Mouse (Mus musculus) cerebellum, postnatal 25 days (tissue): Measurements from ENCODE around the gene Proca1.

ENCODE experiments used
- DNase-seq, 2 experiments: peaks; one replicate each; pipeline ENCODE4 v3.0.0; 2021; ENCODE audit warnings: mixed read lengths in 2 of 2

The Proca1 gene

DNA sequence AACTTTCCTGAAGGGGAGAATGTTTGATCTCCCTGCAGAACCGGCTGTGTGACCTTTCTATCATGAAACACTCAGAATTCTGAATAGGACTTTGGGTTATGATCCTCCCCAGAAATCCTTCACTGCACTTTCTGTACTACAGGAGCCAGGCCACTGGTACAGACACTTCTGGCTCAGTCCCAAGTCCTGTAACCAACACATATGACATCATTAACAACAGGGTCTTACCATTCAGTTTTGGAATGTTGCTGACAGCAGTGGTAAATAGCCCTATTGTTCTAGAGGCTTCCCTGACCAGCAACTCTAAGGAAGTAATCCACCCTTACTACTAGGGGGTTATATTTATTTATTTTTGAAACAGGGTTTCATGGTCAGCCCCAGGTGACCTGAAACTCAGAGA lies at the start of gene Proca1:
TSS of gene Proca1 (plus strand) at position 280 of the 400 bp plus-strand sequence.
- DNase-seq, result no peak

DNA sequence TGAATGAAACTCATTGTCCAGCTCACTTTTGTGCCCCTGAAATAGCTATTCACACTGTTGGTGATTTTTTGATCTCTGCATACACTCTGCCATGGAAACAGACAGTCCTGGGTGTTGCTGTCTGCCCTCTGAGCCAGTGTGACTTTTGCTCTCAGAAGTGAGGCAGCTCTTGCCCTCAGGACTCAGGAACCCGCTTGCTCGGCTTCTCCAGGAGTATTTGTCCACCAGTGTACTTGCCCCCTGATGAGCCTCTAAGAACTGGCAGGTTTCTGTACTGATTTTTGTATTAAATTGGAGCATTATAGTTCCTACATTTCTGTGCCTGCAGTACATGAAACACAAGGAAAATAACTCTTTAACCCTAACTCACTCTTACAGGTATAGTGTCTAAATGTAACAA lies 49.7 kb upstream of the Proca1 start:
- DNase-seq, result no peak

DNA sequence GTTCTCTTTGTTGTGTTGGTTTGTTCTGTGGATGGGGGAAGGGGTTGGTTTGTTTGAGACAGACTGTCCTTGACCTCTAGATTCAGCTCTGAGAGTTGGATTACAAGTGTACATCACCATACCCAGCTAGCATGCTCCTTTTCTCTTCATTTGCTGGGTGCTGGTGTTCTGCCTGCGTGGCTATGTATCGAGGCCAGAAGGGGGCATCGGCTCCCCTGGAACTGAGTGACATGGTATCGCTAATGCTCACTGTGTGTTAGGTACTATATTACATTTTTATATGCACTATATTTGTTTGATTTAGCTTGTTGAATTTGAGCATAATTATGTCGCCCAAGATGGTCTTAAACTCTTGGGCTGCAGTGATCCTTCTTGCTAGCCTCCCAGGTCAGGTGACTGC lies 47.0 kb upstream of the Proca1 start:
- DNase-seq, result no peak

DNA sequence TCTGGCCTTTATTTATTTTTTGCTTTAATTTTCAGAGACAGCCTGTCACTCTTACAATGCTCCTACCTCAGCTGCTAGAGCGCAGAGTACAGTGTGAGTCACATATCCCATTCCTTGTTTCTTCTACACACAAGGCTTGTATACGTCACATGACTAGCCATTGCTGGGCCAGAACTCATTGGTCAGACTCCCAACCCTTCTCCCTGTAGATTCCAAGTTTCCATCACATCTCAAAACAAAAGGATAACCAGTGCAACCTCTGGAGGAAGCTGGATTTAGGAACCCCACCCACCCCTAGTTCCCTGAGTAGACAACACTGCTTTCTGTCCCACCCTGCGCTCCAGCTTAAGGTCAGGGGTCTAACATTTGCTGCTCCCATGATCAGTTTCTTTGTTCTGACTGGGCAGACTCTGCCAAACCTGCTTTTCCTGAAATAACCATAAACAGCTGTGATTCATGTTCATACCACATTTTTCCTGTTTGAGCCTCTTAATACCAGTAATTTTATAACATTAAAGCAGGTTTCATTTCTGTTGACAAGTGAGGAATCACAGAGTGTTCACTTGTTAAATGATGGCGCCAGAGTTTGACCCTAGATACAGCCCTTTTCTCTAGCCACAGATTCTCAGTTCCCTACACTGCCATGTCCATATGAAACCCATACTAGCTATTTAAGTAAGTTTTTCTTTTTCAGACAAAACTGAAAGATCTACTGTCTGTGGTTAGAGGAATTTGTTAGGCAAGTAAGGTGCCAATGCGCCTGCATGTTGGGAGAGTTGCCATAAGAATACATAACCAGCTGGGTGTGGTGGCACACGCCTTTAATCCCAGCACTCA lies 46.3 kb upstream of the Proca1 start:
- no peak for DNase-seq

DNA sequence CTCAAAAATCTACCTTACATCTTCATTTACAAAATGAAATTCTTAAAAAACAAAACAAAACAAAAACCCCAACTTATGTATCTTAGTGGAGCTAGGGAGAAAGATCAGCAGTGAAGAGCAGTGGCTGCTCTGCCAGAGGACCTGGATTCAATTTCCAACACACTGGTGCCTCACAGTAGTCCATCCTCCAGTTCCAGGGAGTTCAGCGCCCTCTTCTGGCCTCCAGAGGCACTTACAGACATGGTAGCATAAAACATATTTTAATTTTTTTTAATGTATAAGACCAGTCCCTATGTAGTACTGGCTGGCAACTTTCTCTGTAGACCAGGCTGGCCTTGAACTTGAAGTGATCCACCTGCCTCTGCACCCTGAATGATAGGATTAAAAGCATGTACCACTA lies 42.0 kb upstream of the Proca1 start:
- DNase-seq, result peak in 1 of 2 experiments; percentile 41

DNA sequence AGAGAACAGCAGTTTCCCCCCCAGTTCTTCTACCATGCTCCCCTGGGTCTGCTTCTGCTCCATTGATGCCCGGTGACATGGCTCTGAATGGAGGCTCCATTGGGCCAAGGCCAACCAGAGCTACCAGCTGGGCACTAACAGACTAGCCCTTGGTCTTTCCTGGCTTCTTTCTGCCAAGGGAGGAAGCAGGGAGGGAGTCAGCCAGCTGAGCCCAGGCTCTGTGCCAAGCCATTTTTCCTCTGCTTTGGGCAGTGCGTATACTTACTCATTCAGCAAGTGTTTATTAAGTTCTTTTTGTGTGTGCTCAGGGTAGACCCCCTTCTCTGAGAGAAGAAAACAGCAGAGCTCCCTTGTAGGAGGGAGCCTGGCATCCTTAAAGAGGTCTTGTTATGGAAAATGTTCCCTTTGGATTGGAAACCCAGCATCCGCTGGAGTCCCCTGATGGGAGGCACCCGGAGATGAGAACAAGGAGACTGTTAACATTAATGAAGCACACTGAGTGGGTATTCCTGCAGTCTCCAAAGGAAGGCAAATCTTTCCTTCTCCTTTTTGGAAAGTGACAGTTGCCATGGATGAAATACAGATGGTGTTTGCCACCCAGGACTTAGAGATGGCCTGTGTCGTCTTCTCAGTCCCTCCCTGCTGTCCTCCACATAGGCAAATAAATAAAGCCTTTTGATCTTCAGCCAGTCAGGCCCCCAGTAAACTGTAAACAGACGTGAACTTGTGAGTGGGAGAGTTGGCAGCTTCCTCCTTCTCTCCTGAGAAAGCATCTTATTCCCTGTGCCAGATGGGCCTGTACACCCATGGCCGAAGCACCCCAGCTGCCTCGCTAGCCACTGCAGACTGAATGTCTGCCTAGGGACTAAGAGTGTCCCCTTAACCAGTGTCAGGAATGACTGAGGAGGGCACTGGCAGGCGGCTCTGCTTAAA lies 40.6 kb upstream of the Proca1 start:
- DNase-seq, result peak; percentile 86 to 92

DNA sequence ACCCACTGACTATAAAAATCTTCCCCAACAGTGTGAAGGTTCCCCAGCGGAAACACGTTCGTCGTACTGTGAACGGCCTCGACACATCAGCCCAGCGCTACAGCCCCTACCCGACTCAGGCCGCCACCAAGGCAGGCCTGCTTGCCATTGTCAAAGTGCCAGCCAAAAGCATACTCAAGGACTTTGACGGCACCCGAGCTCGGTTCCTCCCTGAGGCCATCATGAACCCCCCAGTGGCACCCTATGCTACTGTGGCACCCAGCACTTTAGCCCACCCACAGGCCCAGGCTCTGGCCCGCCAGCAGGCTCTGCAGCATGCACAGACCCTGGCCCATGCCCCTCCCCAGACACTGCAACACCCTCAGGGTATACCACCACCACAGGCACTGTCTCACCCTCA lies 39.4 kb upstream of the Proca1 start:
- DNase-seq, result peak in 1 of 2 experiments; percentile 25

DNA sequence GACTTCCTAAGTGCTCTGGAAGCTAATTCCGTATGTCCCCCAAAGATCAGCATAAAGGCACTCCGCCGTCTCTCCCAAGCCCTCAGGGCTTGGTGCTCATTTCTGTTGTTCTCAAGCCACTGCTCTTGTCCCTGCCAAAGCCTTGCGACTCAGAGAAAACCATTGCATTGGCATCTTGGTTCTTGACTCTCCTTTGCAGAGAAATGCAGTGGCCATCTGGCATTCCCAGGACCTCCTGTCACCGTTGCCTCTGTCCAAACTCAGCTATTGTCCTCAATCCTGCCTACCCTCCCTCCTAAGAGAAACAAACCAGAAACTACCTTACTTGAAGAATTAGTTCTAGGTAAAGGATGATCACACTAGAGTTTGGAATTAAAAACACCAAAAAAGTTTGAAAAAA lies 37.5 kb upstream of the Proca1 start:
- DNase-seq, result peak in 1 of 2 experiments; percentile 54

DNA sequence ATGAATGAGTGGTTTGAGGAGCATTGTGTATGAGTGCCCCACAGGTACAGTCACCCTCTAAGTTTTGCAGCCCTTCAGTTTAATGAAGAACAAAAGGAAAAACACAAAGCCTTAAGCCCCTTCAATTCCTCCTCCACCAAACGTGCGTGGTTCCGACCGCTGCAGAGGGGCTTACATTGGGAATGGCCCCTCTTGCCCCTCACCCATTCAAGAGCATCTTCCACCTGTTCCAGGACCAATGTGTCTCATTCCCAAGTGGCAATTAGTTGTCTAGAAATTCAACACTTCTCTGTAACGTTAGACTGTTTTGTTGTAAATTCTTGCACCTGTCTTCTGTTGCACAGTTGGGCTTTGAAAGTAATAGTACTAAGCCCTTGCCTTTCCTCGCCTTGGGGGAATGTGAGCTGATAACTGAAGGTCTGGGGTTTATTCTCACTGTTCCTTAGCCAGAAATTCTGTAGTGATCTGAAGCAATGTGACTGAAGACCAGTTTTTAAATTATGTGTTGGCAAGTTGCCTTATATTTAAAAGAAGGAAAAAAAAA lies 37.0 kb upstream of the Proca1 start:
- DNase-seq, result no peak

DNA sequence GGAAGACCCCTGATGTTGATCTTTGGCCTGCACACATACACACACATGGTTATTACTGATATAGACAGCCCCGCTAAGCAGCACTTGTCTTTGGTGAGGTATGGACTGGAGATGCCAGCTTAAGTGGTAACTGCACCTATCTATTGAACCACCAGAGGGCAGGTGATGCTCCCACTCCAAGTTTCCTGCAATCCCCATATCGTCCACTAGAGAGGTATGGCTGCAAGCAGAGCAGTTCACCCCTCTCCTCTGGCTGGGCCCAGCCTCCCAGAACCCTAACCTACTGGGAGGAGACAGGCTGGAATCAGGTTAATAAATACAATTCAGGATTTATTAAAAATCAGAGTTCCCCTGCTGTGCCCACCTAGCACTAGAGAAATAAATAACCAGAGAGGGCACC lies 34.1 kb upstream of the Proca1 start:
- DNase-seq, result peak; percentile 74 to 84

DNA sequence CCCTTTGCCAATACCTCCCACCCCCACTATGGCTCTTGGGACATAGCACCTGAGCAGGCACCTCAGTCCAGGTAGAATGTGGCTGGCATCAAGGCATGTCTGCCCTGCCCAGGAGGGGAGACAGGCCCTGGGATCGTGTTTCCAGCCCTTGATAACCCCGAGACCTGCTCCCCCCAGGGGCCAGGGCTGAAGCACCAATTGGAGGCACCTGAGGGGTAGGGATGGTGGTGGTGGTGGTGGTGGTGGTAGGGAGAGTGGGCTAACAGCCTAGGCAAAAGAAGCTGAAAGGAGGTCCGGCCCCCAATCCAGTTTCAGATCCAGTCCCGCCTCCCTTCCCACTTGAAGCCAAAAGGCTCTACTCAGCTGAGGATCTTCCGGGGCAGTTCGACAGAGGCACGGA lies 33.6 kb upstream of the Proca1 start:
- no peak for DNase-seq

DNA sequence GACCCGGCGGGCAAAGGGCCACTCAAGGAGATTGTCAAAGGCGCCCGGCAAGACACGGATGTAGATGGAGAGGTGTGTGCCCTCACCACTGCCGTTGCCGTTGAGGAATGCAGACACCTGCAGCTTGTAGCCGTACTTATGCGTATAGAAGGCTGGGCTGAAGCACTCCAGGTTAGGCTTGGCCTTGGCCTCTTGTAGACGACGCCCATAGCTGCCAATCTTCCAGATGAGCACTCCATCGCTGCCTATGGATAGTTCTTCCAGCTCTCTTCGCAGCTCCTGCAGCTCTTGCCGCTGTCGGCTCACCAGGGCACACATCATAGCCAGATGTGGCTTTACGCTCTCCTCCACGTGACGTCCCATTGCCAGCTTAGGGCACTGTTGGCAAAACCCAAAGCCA lies 33.0 kb upstream of the Proca1 start:
- DNase-seq, result no peak

DNA sequence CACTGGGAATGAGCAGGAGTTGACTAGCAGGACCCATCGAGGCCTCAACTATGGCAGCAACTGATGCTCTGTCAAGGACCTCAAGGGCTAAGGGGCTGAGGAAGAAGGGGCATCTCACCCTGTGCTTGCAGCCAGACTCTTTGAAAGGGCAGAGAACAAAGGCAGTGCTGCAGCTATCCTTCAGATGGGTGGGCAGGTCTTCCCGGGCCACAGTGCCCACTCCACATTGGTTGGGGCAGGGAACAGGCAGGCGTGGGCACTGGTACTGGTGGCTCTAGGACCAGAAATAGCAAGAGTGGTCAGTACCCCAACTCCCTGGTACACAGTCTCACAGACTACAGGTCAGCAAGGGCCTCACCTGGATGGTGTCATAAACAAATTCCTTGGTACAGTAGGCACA lies 32.5 kb upstream of the Proca1 start:
- no peak for DNase-seq

DNA sequence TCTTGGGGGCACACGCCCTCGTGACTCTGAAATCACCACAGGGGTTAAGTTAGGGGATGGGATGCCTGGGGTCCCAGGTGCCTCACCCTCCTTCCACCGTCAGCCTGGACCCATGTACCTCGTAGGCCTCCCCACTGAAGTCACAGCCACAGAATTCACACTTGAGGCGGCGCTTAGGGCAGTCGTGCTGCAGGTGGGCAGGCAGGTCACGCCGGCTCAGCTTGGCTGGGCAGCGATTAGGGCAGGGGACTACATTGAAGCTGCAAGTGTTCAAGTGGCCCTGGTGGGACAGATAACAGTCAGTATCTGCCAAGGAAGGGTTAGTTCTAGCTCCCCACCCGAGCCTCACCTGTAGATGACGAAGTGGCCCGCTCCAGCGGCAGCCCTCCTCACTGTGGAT lies 32.0 kb upstream of the Proca1 start:
- DNase-seq, result no peak

DNA sequence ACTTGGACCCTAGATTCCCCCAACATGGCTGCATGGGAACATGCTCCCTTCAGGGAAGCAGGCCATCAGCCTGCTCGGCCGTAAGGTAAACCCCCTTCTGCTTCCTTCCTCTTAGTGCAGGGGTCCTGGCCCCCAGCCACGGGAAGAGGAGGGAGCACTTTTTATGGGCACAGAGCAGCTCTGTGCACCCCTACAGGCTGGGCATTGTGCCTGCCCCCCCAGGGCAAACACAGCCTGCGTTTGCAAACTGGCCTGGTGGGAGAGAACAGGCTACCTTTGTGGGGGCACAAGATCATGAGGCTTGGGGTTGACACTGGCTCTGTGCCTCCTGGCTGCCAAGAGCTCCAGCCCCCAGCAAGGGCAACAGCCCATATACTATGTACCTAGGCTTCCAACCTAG lies 31.2 kb upstream of the Proca1 start:
- peak in 1 of 2 experiments; percentile 58 for DNase-seq

DNA sequence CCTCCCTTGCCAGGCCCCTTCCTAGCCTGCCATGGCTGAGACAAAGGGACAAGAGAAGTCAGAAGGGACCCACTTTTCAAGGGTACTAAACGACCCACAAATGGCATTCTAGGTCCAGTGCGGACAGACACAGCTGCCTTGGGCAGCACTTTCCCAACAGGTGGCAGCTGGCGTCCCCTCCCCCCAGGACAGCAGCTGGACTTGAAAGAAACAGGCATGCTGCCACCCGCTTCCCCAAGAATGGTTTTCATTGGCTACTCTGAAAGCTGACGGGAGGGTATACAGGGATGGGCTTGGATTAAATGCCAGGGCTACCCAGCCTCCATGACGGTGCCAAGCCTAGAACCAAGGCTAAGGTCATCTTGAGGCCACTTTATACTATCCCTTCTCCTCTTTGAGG lies 30.7 kb upstream of the Proca1 start:
- peak in 1 of 2 experiments; percentile 44 for DNase-seq

DNA sequence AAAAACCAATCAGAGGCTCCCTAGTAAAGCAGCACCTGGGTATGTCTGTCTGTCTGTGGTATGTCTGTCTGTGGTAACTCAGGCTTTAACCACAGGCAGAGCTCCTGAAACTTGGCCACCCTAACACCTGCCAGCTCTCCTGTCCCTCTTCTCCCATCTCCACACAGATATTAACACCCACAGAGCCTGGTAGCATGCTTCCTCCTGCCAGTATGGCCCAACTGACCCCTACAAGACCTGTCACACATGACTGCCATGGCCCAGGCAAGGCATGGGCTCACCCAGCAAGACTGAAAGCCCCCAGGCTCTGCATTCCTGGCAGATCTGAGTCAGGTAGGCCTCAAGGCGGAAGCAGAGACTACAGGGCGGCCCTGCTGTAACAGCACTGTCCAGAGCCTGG lies 30.1 kb upstream of the Proca1 start:
- DNase-seq, result no peak

DNA sequence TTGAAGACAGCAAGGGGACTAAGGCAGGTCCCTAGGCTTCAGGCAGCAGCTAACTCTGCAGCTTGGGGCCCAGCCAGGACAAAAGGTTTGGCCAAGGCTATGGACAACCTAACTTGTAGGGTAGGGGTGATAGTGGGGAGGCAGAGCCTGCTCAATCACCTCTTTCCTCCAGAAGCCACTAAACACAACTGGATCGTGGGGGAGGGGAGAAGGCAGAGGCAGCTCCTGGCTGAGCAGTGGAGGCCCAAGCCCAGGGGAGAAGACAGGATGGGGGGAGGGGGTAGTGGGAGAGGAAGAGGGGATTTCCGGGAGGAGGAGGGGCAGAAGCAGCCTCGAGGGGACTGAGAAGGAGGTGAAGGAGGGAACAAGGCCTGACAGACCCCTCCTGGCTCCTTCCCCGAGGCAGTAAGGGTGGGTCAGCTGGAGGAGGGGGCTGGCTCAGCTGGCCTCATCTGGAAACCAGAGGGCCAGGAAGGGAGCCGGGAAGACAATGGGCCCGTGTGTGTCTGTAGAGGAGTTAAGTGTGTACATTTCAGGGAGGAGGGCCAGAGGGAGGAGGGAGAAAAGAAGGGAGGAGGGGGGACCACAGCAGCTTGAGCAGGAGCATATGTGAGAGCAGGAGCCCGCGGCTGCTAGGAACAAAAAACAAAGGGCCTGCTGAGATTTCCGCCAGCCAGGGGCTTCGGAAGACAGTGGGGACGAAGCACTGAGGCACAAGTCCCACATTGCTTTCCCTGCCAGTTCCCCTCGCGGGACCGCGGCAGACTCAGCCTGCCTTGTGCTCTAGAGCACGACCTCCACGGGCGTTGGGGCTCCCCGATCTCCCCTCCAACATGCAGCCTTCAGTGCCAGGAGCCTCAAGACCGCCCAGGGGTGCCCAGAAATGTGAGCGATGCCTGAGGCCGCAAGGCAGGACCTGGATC lies 29.2 kb upstream of the Proca1 start:
- DNase-seq, result peak in 1 of 2 experiments; percentile 43

DNA sequence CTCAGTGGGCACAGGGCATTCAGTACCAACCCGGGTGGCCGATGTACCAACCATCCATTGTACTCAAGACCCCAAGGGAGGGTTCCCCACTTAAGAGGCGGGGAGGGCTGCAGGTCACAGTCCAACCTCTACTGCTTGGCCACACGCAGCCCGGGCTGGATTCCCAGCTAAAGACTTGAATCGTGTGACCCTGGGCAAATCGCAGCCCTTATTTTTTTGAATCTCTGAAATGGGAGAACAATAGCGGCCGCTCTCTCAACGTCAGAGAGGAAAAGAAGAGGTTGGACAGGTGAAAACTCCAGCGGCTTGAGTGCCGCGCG lies 28.6 kb upstream of the Proca1 start:
- no peak for DNase-seq

DNA sequence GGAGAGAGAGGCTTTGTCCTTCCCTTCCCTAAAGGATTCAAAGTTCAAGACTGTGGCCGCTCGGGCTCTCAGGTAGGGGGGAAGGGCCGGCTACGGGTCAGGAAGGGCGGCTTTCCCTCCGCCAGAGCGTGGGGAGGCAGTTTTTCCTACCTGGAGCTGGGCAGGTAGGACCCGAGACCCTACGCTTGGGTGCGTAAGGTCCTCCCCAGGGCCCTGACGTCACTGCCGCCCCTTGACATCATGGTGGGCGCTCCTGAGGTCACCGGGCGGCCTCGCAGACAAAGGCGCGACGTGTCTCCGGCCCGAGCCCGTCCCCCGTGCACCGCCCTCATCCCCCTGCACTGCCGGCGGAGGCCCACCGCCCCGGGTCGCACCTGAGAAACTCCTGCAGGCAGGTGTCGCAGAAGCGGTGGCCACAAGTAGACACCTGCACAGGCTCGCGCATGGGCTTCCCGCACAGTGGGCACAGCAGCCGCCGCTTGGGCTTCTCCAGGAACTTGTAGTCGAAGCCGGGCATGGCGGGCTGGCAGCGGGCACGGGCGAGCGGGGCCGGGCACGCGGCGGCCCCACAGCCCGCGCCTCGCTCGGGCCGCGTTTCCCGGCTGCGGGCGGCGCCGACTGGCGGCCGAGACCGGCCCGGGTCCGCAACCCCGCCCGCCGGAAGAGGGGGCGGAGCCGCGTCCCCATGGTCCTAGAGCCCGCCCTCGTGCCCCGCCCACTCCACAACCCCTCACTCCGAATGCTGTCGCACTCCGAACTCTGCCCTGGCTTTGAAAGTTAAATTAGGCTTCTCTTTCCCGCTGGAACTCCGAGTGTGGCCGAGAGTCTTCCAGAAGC lies 28.1 kb upstream of the Proca1 start, which contains the start of gene Traf4:
TSS of gene Traf4 (minus strand) at position 666 of the 837 bp plus-strand sequence.
- DNase-seq, result peak; percentile 82 to 90

DNA sequence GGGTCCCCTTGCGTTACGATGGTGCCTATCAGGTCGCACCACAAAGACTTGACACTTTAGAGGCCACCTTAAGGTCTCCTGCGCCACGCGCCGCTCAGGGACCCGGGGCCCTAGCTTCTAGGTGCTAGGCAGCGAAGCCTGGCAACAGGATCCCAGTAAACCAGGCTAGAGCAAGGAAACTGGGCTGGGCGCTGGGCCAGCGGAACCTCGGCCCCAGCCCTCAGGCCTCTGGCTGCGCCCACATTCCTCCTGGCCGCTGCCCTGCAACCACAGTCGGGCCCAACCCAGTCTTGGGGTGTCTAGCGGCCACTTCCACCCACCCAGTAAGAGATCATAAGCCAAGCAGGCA lies 27.5 kb upstream of the Proca1 start:
- peak in 1 of 2 experiments; percentile 68 for DNase-seq

DNA sequence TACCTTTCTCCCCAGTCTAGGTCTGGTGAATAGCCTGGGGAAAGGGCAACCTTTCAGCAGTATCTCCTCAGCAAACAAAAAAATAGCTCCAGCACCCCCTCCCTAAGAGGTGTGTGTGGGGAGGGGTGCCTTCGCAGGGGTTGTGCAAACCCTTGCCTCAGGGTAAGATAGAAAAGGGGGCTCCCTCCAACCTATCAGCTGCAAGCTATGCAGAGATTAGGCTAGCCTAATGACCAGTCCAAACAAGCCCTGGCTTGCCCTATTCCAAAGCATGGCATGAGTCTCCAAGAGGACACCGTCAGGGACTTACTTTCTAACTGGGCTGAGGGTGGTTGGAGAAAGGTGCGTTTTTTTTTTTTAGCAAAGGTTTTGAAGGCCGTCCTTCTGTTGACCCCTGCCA lies 27.0 kb upstream of the Proca1 start:
- no peak for DNase-seq
